Mouse (Mus musculus) neural tube, embryonic 13.5 days (tissue): ENCODE data around the gene Rbm19. TPM values are rescaled to one million over a fixed set of nuclear protein-coding genes. Genes with fewer than 3 reads are reported as not detected.
"Not testable (repeated sequence)": the region's sequence is repeated elsewhere in the genome, so short reads cannot be mapped to it uniquely, and the experiment has no call there.

Source experiments
- ATAC-seq: fragments of 200-750 bp; cut with Nextera tagmentation; 2 replicates; pipeline ENCODE4 v1.8.0; 2017; ENCODE audit warnings: low read depth, mild to moderate bottlenecking, moderate TSS enrichment, moderate library complexity
- H3K27ac ChIP-seq: fragments of 300-500 bp; sonication (generic); replicated peaks from 2 replicates; pipeline ENCODE4 v1.5.1; 2015; ENCODE audit warnings: moderate library complexity, mild to moderate bottlenecking, inconsistent platforms
- H3K27me3 ChIP-seq: fragments of 300-500 bp; sonication (generic); 2 replicates; pipeline ENCODE4 v1.6.1; 2015; ENCODE audit warnings: mild to moderate bottlenecking, inconsistent platforms
- H3K36me3 ChIP-seq: fragments of 300-500 bp; sonication (generic); 2 replicates; pipeline ENCODE4 v1.6.1; 2015; ENCODE audit warnings: mild to moderate bottlenecking, inconsistent platforms
- H3K4me1 ChIP-seq: fragments of 300-500 bp; sonication (generic); replicated peaks from 2 replicates; pipeline ENCODE4 v1.6.1; 2015; ENCODE audit warnings: inconsistent platforms
- H3K4me2 ChIP-seq: fragments of 300-500 bp; sonication (generic); 2 replicates; pipeline ENCODE4 v1.6.1; 2015; ENCODE audit warnings: inconsistent platforms, mild to moderate bottlenecking, moderate library complexity
- H3K4me3 ChIP-seq: fragments of 300-500 bp; sonication (generic); 2 replicates; pipeline ENCODE4 v1.5.1; 2015; ENCODE audit warnings: mild to moderate bottlenecking, inconsistent platforms
- H3K9ac ChIP-seq: fragments of 300-500 bp; sonication (generic); 2 replicates; pipeline ENCODE4 v1.6.1; 2015; ENCODE audit warnings: moderate library complexity, mild to moderate bottlenecking, inconsistent platforms
- H3K9me3 ChIP-seq: fragments of 300-500 bp; sonication (generic); 2 replicates; pipeline ENCODE4 v1.6.1; 2016; ENCODE audit warnings: inconsistent platforms
- WGBS: fragments of 180-500 bp; shearing (Covaris S2); methylation state at CpG from one replicate; pipeline ENCODE4 v1.1.7; 2015; 5-methylcytosine and 5-hydroxymethylcytosine counted together
- polyA plus RNA-seq: library from polyadenylated mRNA; unstranded; fragments of >200 nt; fragmentation: Nextera tagmentation; extraction: Ambion mirVana; gene quantifications from 2 replicates; pipeline ENCODE4 v1.2.1, GENCODE M21; 2015

Rbm19 gene
- polyA plus RNA-seq, 1 experiment from 2014 or later: 17.5 TPM

GRCm38 (mm10) chr5:120106424-120107073 is 9.7 kb upstream of the Rbm19 start:
- 31% methylated on average over 12 of the region's 12 CpGs for WGBS
- Histone ChIP-seq H3K36me3 (no peaks in the 10 kb centered on the region), H3K9me3 (no peaks in the 10 kb centered on the region), H3K27ac (no peak overlapping the region), H3K4me1 (no peaks in the 10 kb centered on the region), H3K4me2 (no peak overlapping the region), H3K4me3 (no peak overlapping the region), H3K27me3 (peaks cover 3% of the 10 kb centered on the region), H3K9ac (no peak overlapping the region)
- ATAC-seq: no peak

DNA sequence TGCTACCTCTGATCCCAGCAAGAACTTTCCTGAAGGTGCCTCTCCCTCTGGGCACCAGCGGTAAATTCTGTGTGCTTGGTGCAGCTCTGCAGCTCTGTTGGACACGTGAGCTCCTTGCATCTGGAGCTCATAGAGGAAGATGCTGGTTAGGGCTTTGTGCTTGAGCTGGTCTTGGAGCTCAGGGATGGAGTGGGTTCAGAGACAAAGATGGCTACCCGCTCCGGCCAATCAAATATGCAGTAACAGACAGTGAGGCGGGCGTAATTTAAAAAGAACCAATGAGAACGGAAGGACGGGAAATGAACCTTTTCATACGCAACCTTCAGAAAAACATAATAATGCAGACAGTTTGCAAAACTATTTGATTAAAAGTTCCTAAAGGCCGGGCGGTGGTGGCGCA is 1.9 kb upstream of the Rbm19 start:
- Histone ChIP-seq H3K27me3 (peaks cover 13% of the 10 kb centered on the region; the same call in 1 of the 2 replicates), H3K4me3 (no peak overlapping the region), H3K27ac (no peak overlapping the region), H3K36me3 (peaks cover 8% of the 10 kb centered on the region), H3K4me2 (no peak overlapping the region), H3K9ac (no peak overlapping the region), H3K4me1 (peaks cover 9% of the 10 kb centered on the region), H3K9me3 (no peaks in the 10 kb centered on the region)
- no peak for ATAC-seq
- 87% methylated on average over 12 of the region's 12 CpGs for WGBS

- H3K27ac ChIP-seq, ATAC-seq, H3K9ac ChIP-seq, H3K4me1 ChIP-seq, H3K27me3 ChIP-seq, H3K9me3 ChIP-seq: not testable (repeated sequence)
- WGBS: 49% methylated on average over 3 of the region's 3 CpGs
- Histone ChIP-seq H3K4me3 (peak overlapping the region; percentile 83), H3K4me2 (peak overlapping the region; percentile 95), H3K36me3 (peaks cover 36% of the 10 kb centered on the region)
Measured at GRCm38 (mm10) chr5:120117161-120117560, 896 bp downstream of the Rbm19 start.

DNA sequence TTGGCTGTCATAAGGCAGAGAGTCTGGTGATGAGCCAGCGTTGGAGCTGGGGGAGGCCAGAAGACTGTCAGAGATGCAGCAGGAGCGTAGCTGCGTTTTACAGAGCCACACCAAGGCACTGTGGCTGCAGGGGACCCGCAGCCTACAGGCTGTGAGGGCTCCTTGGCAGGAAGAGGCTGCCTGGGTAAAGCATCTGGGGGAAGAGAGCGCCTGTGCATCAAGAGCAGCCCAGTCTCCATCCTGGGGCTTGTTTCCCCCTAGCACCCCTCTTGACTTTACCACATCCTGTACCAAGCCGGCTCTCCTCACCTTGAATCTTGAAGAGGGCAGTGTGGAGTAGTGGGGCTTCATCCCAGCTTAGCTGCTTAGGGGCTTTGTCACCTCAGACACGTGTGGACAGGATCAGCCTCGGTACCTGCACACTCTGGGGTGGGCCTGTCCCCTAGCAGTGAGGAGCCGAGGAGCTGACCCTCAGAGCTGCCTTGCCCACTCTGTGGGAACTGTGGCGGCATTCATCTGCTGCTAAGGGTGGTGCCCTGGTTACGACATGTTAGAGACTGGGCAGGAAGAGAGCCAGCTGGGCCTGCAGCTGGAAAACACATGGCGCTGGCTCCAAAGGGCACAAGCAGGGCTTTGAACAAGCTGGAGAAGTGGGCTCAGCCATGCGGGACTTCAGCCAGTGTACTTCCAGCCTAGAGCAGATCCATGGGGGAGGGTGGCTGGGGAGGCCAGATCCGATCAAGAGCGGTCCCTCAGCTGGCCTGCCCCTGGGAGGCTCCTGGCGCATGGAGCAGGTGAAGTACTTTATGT is 8.8 kb downstream of the Rbm19 start:
- Histone ChIP-seq H3K4me1 (no peaks in the 10 kb centered on the region), H3K36me3 (peaks cover 97% of the 10 kb centered on the region), H3K4me2 (no peak overlapping the region), H3K9me3 (no peaks in the 10 kb centered on the region), H3K27me3 (no peaks in the 10 kb centered on the region), H3K27ac (no peak overlapping the region), H3K9ac (no peak overlapping the region), H3K4me3 (no peak overlapping the region)
- ATAC-seq: no peak
- WGBS: 93% methylated on average over 16 of the region's 16 CpGs

DNA sequence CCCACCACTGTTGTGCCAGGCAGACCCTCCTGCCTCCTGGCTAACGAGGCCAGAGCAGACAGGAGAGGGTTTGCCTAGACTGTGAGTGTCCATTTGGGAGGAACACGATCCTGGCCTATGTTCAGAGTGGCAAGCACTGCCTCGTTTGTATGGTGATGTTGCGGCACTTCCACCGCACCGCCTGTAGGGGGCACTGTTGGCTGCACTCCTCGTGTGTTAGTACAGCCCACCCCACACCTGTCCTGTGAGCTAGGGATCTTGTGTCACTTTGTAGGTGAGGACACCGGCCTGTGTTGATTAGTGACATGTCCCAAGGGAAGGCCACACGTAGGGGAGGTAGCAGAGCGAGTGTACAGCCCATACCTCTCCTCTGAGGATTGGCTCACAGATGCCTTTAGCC is 11.4 kb downstream of the Rbm19 start:
- no peak overlapping the region for H3K27ac ChIP-seq
- no peak for ATAC-seq
- H3K4me1 ChIP-seq: no peaks in the 10 kb centered on the region
- no peak overlapping the region for H3K4me2 ChIP-seq
- H3K9ac ChIP-seq: no peak overlapping the region
- no peaks in the 10 kb centered on the region for H3K27me3 ChIP-seq
- no peak overlapping the region for H3K4me3 ChIP-seq
- 56% methylated on average over 10 of the region's 10 CpGs for WGBS
- no peaks in the 10 kb centered on the region for H3K9me3 ChIP-seq
- H3K36me3 ChIP-seq: peaks cover 89% of the 10 kb centered on the region

GRCm38 (mm10) chr5:120128511-120128910 is 12.2 kb downstream of the Rbm19 start:
- H3K27ac ChIP-seq: no peak overlapping the region
- no peak overlapping the region for H3K9ac ChIP-seq
- no peak for ATAC-seq
- no peaks in the 10 kb centered on the region for H3K4me1 ChIP-seq
- H3K4me3 ChIP-seq: no peak overlapping the region
- no peaks in the 10 kb centered on the region for H3K9me3 ChIP-seq
- no peak overlapping the region for H3K4me2 ChIP-seq
- WGBS: 89% methylated on average over 5 of the region's 5 CpGs
- peaks cover 89% of the 10 kb centered on the region for H3K36me3 ChIP-seq
- no peaks in the 10 kb centered on the region for H3K27me3 ChIP-seq

DNA sequence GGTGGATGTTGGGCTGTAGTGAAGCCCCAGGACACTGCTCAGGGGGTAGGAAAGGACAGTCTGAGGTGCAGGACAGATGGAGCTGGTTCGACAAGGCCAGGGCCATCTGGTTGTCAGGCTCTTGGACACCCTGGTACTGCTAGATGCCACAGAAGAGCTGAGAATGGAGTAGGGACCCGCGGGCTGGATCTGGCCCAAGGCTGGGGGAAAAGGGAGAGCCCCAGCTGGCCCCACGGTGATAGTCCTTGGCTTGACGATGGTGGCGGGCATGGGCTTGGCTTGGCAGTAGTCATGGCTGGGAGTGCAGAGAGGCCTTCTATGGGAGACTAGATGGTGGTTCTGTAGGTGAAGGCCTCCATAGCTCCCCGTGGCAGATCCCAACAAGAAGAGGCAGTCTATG is 12.8 kb downstream of the Rbm19 start:
- ATAC-seq: no peak
- H3K9me3 ChIP-seq: no peaks in the 10 kb centered on the region
- H3K27me3 ChIP-seq: no peaks in the 10 kb centered on the region
- 94% methylated on average over 7 of the region's 7 CpGs for WGBS
- H3K27ac ChIP-seq: no peak overlapping the region
- no peak overlapping the region for H3K4me3 ChIP-seq
- no peak overlapping the region for H3K4me2 ChIP-seq
- H3K4me1 ChIP-seq: no peaks in the 10 kb centered on the region
- peaks cover 85% of the 10 kb centered on the region for H3K36me3 ChIP-seq
- H3K9ac ChIP-seq: no peak overlapping the region

DNA sequence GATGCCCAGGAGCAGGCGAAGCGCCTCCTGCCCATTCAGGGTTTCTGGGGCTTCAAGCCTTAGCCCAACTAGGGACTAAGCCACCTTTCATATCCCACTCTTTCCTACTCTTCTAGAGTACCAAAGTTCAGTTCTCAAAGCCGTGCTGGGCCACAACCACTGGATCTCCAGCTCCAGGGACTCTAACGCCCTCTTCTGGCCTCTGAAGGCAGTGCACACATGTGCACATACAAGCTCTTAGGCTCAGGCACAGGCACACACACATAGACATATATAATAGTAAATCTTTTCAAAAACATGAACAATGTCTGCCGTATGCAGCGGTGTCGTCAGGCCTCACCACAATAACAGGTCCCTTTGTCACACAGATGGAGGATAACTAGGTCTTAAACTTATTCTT is 13.5 kb downstream of the Rbm19 start:
- H3K4me3 ChIP-seq: no peak overlapping the region
- no peaks in the 10 kb centered on the region for H3K4me1 ChIP-seq
- H3K27me3 ChIP-seq: no peaks in the 10 kb centered on the region
- no peak overlapping the region for H3K27ac ChIP-seq
- no peak for ATAC-seq
- 96% methylated on average over 7 of the region's 7 CpGs for WGBS
- no peak overlapping the region for H3K9ac ChIP-seq
- H3K9me3 ChIP-seq: no peaks in the 10 kb centered on the region
- no peak overlapping the region for H3K4me2 ChIP-seq
- peaks cover 80% of the 10 kb centered on the region for H3K36me3 ChIP-seq

- peaks cover 80% of the 10 kb centered on the region for H3K36me3 ChIP-seq
- no peaks in the 10 kb centered on the region for H3K4me1 ChIP-seq
- no peak overlapping the region for H3K4me3 ChIP-seq
- no peaks in the 10 kb centered on the region for H3K9me3 ChIP-seq
- ATAC-seq: no peak
- WGBS: 89% methylated on average over 2 of the region's 2 CpGs
- H3K4me2 ChIP-seq: no peak overlapping the region
- no peaks in the 10 kb centered on the region for H3K27me3 ChIP-seq
- no peak overlapping the region for H3K27ac ChIP-seq
- H3K9ac ChIP-seq: no peak overlapping the region
Measured at GRCm38 (mm10) chr5:120130163-120130562, 13.9 kb downstream of the Rbm19 start.

DNA sequence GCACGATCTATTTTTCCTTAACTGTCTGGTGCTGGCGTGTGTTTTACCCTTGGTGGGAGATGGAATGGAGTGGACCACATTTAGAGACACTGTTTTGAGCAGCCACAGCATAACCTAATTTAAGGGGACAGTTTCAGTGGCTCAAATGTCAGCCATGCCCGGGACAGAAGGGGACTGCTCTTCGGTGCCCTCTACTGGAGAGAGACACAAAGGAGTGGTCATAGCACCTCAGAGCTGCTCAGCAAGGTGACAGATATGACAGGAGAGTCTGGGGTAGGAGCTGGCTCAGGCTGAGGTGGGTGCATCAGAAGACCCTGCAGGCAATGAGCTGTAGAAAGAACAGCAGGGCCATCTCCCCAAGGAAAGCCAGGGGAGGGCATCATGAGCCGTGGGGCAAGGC is 15.3 kb downstream of the Rbm19 start:
- no peak overlapping the region for H3K4me3 ChIP-seq
- H3K4me1 ChIP-seq: peaks cover 9% of the 10 kb centered on the region
- H3K36me3 ChIP-seq: peaks cover 67% of the 10 kb centered on the region
- H3K9me3 ChIP-seq: no peaks in the 10 kb centered on the region
- no peak for ATAC-seq
- H3K27ac ChIP-seq: no peak overlapping the region
- 63% methylated on average over 5 of the region's 5 CpGs for WGBS
- no peaks in the 10 kb centered on the region for H3K27me3 ChIP-seq
- H3K9ac ChIP-seq: no peak overlapping the region
- no peak overlapping the region for H3K4me2 ChIP-seq

- no peak overlapping the region for H3K27ac ChIP-seq
- no peak overlapping the region for H3K4me3 ChIP-seq
- ATAC-seq: no peak
- H3K4me2 ChIP-seq: no peak overlapping the region
- H3K9ac ChIP-seq: no peak overlapping the region
- WGBS: 42% methylated on average over 6 of the region's 6 CpGs
- H3K36me3 ChIP-seq: peaks cover 46% of the 10 kb centered on the region
- no peaks in the 10 kb centered on the region for H3K9me3 ChIP-seq
- H3K4me1 ChIP-seq: peaks cover 9% of the 10 kb centered on the region
- no peaks in the 10 kb centered on the region for H3K27me3 ChIP-seq
Measured at GRCm38 (mm10) chr5:120134000-120134399, 17.7 kb downstream of the Rbm19 start.

DNA sequence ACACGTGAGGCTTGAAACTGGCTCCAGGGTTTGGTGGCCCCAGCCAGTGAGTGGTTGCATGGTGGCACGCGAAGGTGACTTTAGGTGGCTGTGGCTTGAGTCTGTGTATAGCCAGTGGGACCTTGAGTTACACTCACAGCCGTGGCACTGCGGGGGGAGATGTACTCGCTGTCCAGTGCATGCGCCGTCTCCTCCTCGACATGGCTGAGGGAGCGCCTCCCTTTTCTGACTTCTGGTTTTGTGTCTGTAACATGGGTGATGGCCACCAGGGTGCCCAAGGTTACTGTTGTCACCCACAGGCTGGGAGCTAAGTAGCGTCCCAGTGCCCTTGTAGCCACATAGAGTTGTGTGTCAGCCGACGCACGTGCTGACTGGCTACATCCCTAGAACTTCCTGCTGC is 19.1 kb downstream of the Rbm19 start:
- Histone ChIP-seq H3K27me3 (no peaks in the 10 kb centered on the region), H3K4me3 (no peak overlapping the region), H3K4me2 (no peak overlapping the region), H3K9ac (no peak overlapping the region), H3K4me1 (peaks cover 9% of the 10 kb centered on the region), H3K27ac (no peak overlapping the region), H3K36me3 (peaks cover 36% of the 10 kb centered on the region), H3K9me3 (no peaks in the 10 kb centered on the region)
- ATAC-seq: no peak
- 94% methylated on average over 14 of the region's 14 CpGs for WGBS
